Mouse (Mus musculus) G1E (cell line): Measurements from ENCODE around the gene Rasa4. TPM values are rescaled to one million over a fixed set of nuclear protein-coding genes. Genes with fewer than 3 reads are reported as not detected.
"Not testable (repeated sequence)": the region's sequence is repeated elsewhere in the genome, so short reads cannot be mapped to it uniquely, and the experiment has no call there.

Source experiments
- ATAC-seq: 2 replicates; pipeline ENCODE4 v1.8.0; 2016; ENCODE audit warnings: mild to moderate bottlenecking; ENCODE audit not compliant: insufficient number of reproducible peaks, poor library complexity, low FRiP score, severe bottlenecking; ENCODE audit errors: extremely low read depth
- DNase-seq: peaks from one replicate; pipeline ENCODE4 v3.0.0; 2012; ENCODE audit warnings: low spot score
- H3K27me3 ChIP-seq: 2 replicates; pipeline ENCODE4 v1.6.1; 2012; ENCODE audit warnings: mild to moderate bottlenecking, low read length, inconsistent platforms; ENCODE audit not compliant: insufficient read depth
- H3K36me3 ChIP-seq: replicated peaks from 2 replicates; pipeline ENCODE3; 2012; ENCODE audit warnings: mild to moderate bottlenecking, inconsistent platforms
- H3K4me1 ChIP-seq: 2 replicates; pipeline ENCODE4 v1.6.1; 2012; ENCODE audit warnings: low read depth, low read length, inconsistent platforms, mixed read lengths; ENCODE audit not compliant: insufficient read depth
- H3K4me3 ChIP-seq: 2 replicates; pipeline ENCODE4 v1.5.1; 2012; ENCODE audit warnings: low read depth, mild to moderate bottlenecking, inconsistent platforms, low read length, moderate library complexity, mixed read lengths
- H3K9me3 ChIP-seq: replicated peaks from 2 replicates; pipeline ENCODE4 v1.6.1; 2012; ENCODE audit warnings: inconsistent platforms
- CTCF ChIP-seq: IDR thresholded peaks from 2 replicates; pipeline ENCODE4 v1.5.1; 2012; ENCODE audit warnings: low read depth, low read length, inconsistent platforms, mixed read lengths
- GATA1 ChIP-seq: IDR thresholded peaks from 2 replicates; pipeline ENCODE4 v1.6.1; 2012; ENCODE audit warnings: borderline replicate concordance, low read length, inconsistent platforms, mixed read lengths
- GATA2 ChIP-seq: IDR thresholded peaks from 2 replicates; pipeline ENCODE4 v1.6.1; 2012; ENCODE audit warnings: low read depth, low read length, inconsistent platforms, borderline replicate concordance
- POLR2AphosphoS5 ChIP-seq: IDR thresholded peaks from 2 replicates; pipeline ENCODE4 v1.6.1; 2012; ENCODE audit warnings: low read depth, low read length, inconsistent platforms; ENCODE audit not compliant: insufficient replicate concordance
- TAL1 ChIP-seq: conservative IDR thresholded peaks from 2 replicates; pipeline ENCODE4 v1.6.1; 2012; ENCODE audit warnings: low read depth, low read length, inconsistent platforms, mixed read lengths
- polyA plus RNA-seq: library from polyadenylated mRNA; stranded (reverse); fragments of >175 nt; gene quantifications from 2 replicates; pipeline ENCODE4 v1.2.3, GENCODE M21; 2012
- total RNA-seq, 2 experiments: library from RNA; stranded (forward) in 1 of 2; stranded (reverse) in 1 of 2; fragments of 200-1000 nt in 1 of 2; fragments of >200 nt in 1 of 2; fragmentation: Nextera tagmentation in 1 of 2; gene quantifications; 2 replicates each; pipeline ENCODE4 v1.2.3; 2014 to 2017

Gene Rasa4
- total and polyA plus RNA-seq, 3 experiments = 0.18 to 0.38 TPM; not detected in 1

DNA sequence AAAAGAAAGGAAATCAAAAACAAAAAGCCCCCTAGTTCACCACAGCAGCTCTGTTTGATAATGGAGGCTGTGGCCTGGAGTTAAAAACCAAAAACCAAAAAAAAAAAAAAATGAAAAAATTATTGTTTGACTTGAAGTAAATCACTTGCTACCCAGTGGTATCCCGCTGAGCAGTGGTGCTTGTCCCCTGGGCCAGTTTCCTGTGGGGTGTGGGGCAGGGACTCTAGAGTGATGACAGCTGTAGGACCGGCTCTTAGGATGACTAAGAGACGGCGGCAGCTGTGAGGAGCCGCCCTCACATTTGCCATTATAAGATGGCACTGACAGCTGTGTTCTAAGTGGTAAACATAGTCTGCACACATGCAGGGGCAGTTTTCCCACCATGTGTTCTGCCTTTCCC, 71.7 kb downstream of the Rasa4 start:
- peaks cover 29% of the 10 kb centered on the region for H3K4me1 ChIP-seq
- no peaks in the 10 kb centered on the region for H3K27me3 ChIP-seq
- no peak for ATAC-seq
- no peak for TF ChIP-seq POLR2AphosphoS5
- TF ChIP-seq GATA2 = no peak
- no peak for TF ChIP-seq TAL1
- no peak for TF ChIP-seq GATA1
- TF ChIP-seq CTCF = no peak
- no peak overlapping the region for H3K4me3 ChIP-seq
- peaks cover 49% of the 10 kb centered on the region for H3K36me3 ChIP-seq
- DNase-seq = no peak
- H3K9me3 ChIP-seq = 0 out of 2 replicates have a peak, but pooled peaks cover 8% of the 10 kb centered on the region

DNA sequence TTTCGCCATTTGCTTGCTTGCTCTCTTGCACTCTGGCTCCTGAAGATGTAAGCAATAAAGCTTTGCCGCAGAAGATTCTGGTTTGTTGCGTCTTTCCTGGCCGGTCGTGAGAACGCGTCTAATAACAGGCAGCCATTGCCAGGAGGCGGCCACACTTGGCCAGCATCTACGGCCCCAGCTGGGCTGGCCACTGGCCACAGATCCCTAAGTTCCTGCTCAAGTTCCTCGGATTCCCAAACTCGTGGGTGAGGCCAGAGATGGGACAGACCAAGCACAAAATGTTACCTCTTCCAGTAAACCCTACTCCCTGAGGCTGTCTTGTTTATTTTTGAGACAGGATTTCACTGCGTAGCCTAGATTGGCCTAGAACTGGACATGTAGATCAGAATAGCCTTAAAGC, 76.4 kb downstream of the Rasa4 start:
- not testable (repeated sequence) for H3K27me3 ChIP-seq, H3K9me3 ChIP-seq, H3K4me3 ChIP-seq, H3K4me1 ChIP-seq, ATAC-seq, DNase-seq
- peaks cover 56% of the 10 kb centered on the region for H3K36me3 ChIP-seq

Other genes with a start within 250 kb of the Rasa4 start
- not detected in 2 replicates for gene Hspb1, start 196.0 kb upstream of the Rasa4 start, total RNA-seq (2014; fragmentation: Nextera tagmentation)
- gene Hspb1, start 196.0 kb upstream of the Rasa4 start, total RNA-seq (2017) = 0.12 TPM in 1 of 2 replicates, not detected in the other
- not detected in 2 replicates for gene Hspb1, start 196.0 kb upstream of the Rasa4 start, polyA plus RNA-seq
- gene Ywhag, start 149.3 kb upstream of the Rasa4 start, total RNA-seq (2014; fragmentation: Nextera tagmentation) = 168 and 200 TPM in 2 replicates
- 73.5 and 99.8 TPM in 2 replicates for gene Ywhag, start 149.3 kb upstream of the Rasa4 start, total RNA-seq (2017)
- 246 and 281 TPM in 2 replicates for gene Ywhag, start 149.3 kb upstream of the Rasa4 start, polyA plus RNA-seq
- 9.1 and 16.4 TPM in 2 replicates for gene Ssc4d, start 109.4 kb upstream of the Rasa4 start, total RNA-seq (2014; fragmentation: Nextera tagmentation)
- 3.2 and 5.5 TPM in 2 replicates for gene Ssc4d, start 109.4 kb upstream of the Rasa4 start, total RNA-seq (2017)
- gene Ssc4d, start 109.4 kb upstream of the Rasa4 start, polyA plus RNA-seq = 1.1 and 1.5 TPM in 2 replicates
- not detected in 2 replicates for gene Zp3, start 103.8 kb upstream of the Rasa4 start, total RNA-seq (2014; fragmentation: Nextera tagmentation)
- not detected in 2 replicates for gene Zp3, start 103.8 kb upstream of the Rasa4 start, total RNA-seq (2017)
- gene Zp3, start 103.8 kb upstream of the Rasa4 start, polyA plus RNA-seq = not detected in 2 replicates
- 18.4 and 25.6 TPM in 2 replicates for gene Dtx2, start 89.1 kb upstream of the Rasa4 start, total RNA-seq (2014; fragmentation: Nextera tagmentation)
- gene Dtx2, start 89.1 kb upstream of the Rasa4 start, total RNA-seq (2017) = 5.1 and 7.1 TPM in 2 replicates
- gene Dtx2, start 89.1 kb upstream of the Rasa4 start, polyA plus RNA-seq = 23.7 and 25.2 TPM in 2 replicates
- not detected in 2 replicates for gene Upk3b, start 45.4 kb upstream of the Rasa4 start, total RNA-seq (2014; fragmentation: Nextera tagmentation)
- gene Upk3b, start 45.4 kb upstream of the Rasa4 start, total RNA-seq (2017) = 0.05 and 0.06 TPM in 2 replicates
- 0.03 TPM in 1 of 2 replicates, not detected in the other for gene Upk3b, start 45.4 kb upstream of the Rasa4 start, polyA plus RNA-seq
- not detected in 2 replicates for gene Upk3bl, start 29.4 kb upstream of the Rasa4 start, total RNA-seq (2014; fragmentation: Nextera tagmentation)
- gene Upk3bl, start 29.4 kb upstream of the Rasa4 start, total RNA-seq (2017) = not detected in 2 replicates
- gene Upk3bl, start 29.4 kb upstream of the Rasa4 start, polyA plus RNA-seq = not detected in 2 replicates
- 71.5 and 76.8 TPM in 2 replicates for gene Polr2j, start 32.7 kb downstream of the Rasa4 start, total RNA-seq (2014; fragmentation: Nextera tagmentation)
- gene Polr2j, start 32.7 kb downstream of the Rasa4 start, total RNA-seq (2017) = 192 and 216 TPM in 2 replicates
- 99.2 and 163 TPM in 2 replicates for gene Polr2j, start 32.7 kb downstream of the Rasa4 start, polyA plus RNA-seq
- 16.6 and 16.9 TPM in 2 replicates for gene Lrwd1, start 52.2 kb downstream of the Rasa4 start, total RNA-seq (2014; fragmentation: Nextera tagmentation)
- gene Lrwd1, start 52.2 kb downstream of the Rasa4 start, total RNA-seq (2017) = 43.3 and 51.8 TPM in 2 replicates
- 92.6 and 112 TPM in 2 replicates for gene Lrwd1, start 52.2 kb downstream of the Rasa4 start, polyA plus RNA-seq
- gene Alkbh4, start 52.2 kb downstream of the Rasa4 start, total RNA-seq (2014; fragmentation: Nextera tagmentation) = 21.9 and 24.5 TPM in 2 replicates
- 12.4 and 16.4 TPM in 2 replicates for gene Alkbh4, start 52.2 kb downstream of the Rasa4 start, total RNA-seq (2017)
- 36.8 and 38.6 TPM in 2 replicates for gene Alkbh4, start 52.2 kb downstream of the Rasa4 start, polyA plus RNA-seq
- 53.1 and 56.3 TPM in 2 replicates for gene Orai2, start 86.8 kb downstream of the Rasa4 start, total RNA-seq (2014; fragmentation: Nextera tagmentation)
- gene Orai2, start 86.8 kb downstream of the Rasa4 start, total RNA-seq (2017) = 43.4 and 43.8 TPM in 2 replicates
- 50.2 and 53.8 TPM in 2 replicates for gene Orai2, start 86.8 kb downstream of the Rasa4 start, polyA plus RNA-seq
- 12.8 and 13.1 TPM in 2 replicates for gene Prkrip1, start 115.0 kb downstream of the Rasa4 start, total RNA-seq (2014; fragmentation: Nextera tagmentation)
- gene Prkrip1, start 115.0 kb downstream of the Rasa4 start, total RNA-seq (2017) = 47.5 and 55.5 TPM in 2 replicates
- gene Prkrip1, start 115.0 kb downstream of the Rasa4 start, polyA plus RNA-seq = 52.3 and 64.5 TPM in 2 replicates
- not detected in 2 replicates for gene Sh2b2, start 162.6 kb downstream of the Rasa4 start, total RNA-seq (2014; fragmentation: Nextera tagmentation)
- gene Sh2b2, start 162.6 kb downstream of the Rasa4 start, total RNA-seq (2017) = 0.27 TPM in 1 of 2 replicates, not detected in the other
- gene Sh2b2, start 162.6 kb downstream of the Rasa4 start, polyA plus RNA-seq = not detected in 2 replicates